Mouse (Mus musculus) ovary, adult 18-20 months (tissue): Measurements from ENCODE around the gene Nceh1.

Experiments used
- DNase-seq: peaks from one replicate; pipeline ENCODE4 v3.0.0; 2022; ENCODE audit warnings: low spot score, mixed read lengths

Nceh1 gene

GRCm38 (mm10) chr3:27322591-27322990 is 139.8 kb downstream of the Nceh1 start:
- DNase-seq, result no peak

DNA sequence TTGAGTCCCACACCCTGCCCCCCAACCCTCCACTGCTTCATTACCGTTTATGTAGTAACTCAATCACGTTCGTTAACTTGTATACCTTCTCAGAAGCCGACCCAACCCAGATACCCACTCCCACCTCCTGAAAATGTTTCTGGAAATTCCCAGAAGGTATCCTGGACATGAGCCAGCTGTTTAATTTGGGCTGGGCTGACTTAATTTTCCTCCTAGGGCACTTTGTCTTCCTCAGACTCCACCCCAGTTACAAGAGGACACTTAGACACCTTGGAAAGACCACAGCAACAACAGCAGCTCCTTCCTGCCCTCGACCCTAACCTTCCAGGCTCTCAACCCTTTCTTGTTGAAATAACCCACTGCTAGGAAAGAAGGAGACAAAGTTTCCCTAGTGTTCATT is 140.8 kb downstream of the Nceh1 start:
- DNase-seq, result no peak

DNA sequence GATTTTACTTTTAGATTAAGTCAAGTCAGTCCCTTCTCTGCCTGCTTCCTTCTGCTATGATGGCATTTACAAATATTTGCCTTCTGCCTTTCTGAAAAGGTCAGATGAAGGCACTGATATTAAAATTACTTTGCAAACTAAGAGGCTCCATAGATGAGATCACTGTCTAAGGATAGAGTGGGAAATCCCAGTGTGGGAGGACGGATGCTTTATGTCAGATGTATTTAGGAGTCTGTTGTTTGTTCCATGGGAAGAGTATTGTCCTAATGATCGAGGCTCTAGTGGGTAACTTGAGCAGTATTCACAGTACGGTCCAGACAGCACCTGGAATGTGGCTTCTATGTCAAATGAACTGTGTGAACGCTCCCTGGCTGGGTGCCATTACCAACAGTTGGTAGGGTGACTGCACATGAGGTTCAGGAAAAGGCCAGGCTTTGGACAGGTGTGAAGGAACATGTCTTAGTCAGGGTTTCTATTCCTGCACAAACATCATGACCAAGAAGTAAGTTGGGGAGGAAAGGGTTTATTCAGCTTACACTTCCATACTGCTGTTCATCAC is 143.9 kb downstream of the Nceh1 start:
- no peak for DNase-seq

GRCm38 (mm10) chr3:27330706-27331105 is 147.9 kb downstream of the Nceh1 start:
- no peak for DNase-seq
